Mouse (Mus musculus) kidney, embryonic 15.5 days (tissue): ENCODE data around the gene Pde10a. TPM values are rescaled to one million over a fixed set of nuclear protein-coding genes. Genes with fewer than 3 reads are reported as not detected.

ENCODE experiments used
- ATAC-seq: fragments of 200-750 bp; cut with Nextera tagmentation; replicated peaks from 2 replicates; pipeline ENCODE4 v1.8.0; 2017; ENCODE audit warnings: moderate TSS enrichment; ENCODE audit not compliant: low FRiP score
- H3K27ac ChIP-seq: fragments of 300-500 bp; sonication (generic); 2 replicates; pipeline ENCODE4 v1.5.1; 2015; ENCODE audit warnings: mild to moderate bottlenecking, inconsistent platforms
- H3K27me3 ChIP-seq: fragments of 300-500 bp; sonication (generic); 2 replicates; pipeline ENCODE4 v1.6.1; 2015; ENCODE audit warnings: inconsistent platforms
- H3K36me3 ChIP-seq: fragments of 300-500 bp; sonication (generic); 2 replicates; pipeline ENCODE4 v1.6.1; 2015; ENCODE audit warnings: inconsistent platforms
- H3K4me1 ChIP-seq: fragments of 300-500 bp; sonication (generic); 2 replicates; pipeline ENCODE4 v1.6.1; 2015; ENCODE audit warnings: inconsistent platforms
- H3K4me2 ChIP-seq: fragments of 300-500 bp; sonication (generic); 2 replicates; pipeline ENCODE4 v1.6.1; 2015; ENCODE audit warnings: moderate library complexity, mild to moderate bottlenecking, inconsistent platforms
- H3K4me3 ChIP-seq: fragments of 300-500 bp; sonication (generic); replicated peaks from 2 replicates; pipeline ENCODE4 v1.5.1; 2015; ENCODE audit warnings: mild to moderate bottlenecking, inconsistent platforms
- H3K9ac ChIP-seq: fragments of 300-500 bp; sonication (generic); 2 replicates; pipeline ENCODE4 v1.6.1; 2015; ENCODE audit warnings: mild to moderate bottlenecking, inconsistent platforms
- H3K9me3 ChIP-seq: fragments of 300-500 bp; sonication (generic); replicated peaks from 2 replicates; pipeline ENCODE4 v1.6.1; 2016; ENCODE audit warnings: inconsistent platforms
- WGBS: fragments of 180-500 bp; shearing (Covaris S2); methylation state at CpG from one replicate; pipeline ENCODE4 v1.1.7; 2015; ENCODE audit warnings: mixed read lengths; 5-methylcytosine and 5-hydroxymethylcytosine counted together
- polyA plus RNA-seq: library from polyadenylated mRNA; unstranded; fragments of >200 nt; fragmentation: Nextera tagmentation; extraction: Ambion mirVana; gene quantifications from 2 replicates; pipeline ENCODE4 v1.2.1, GENCODE M21; 2015

The Pde10a gene
- polyA plus RNA-seq, 1 experiment from 2014 or later = 2.2 TPM

DNA sequence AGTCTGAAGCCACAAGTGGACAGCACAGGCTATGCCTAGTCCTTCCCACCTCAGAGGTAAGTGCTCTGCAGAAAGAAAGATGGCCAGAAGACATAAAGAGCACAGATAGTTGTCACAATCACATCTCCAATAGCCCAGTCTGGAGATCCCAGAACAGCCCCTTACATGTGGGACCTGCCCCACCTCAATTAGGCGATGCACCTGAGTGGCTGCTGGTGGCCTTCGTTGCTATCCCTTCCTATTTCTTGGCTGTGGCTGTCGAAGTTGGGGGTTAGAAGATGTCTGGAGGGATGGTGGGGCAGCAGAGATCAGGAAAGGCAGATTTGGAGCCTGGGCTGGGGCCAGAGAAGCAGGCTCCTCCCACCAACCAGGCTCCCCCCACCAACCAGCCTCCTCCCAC is 111.1 kb downstream of the Pde10a start:
- peaks cover 10% of the 10 kb centered on the region for H3K27me3 ChIP-seq
- peaks cover 22% of the 10 kb centered on the region for H3K4me1 ChIP-seq
- no peak overlapping the region for H3K27ac ChIP-seq
- no peak overlapping the region for H3K4me2 ChIP-seq
- no peak for ATAC-seq
- H3K4me3 ChIP-seq = no peak overlapping the region
- no peaks in the 10 kb centered on the region for H3K9me3 ChIP-seq
- WGBS = 66% methylated on average over 3 of the region's 3 CpGs
- H3K9ac ChIP-seq = no peak overlapping the region
- H3K36me3 ChIP-seq = no peaks in the 10 kb centered on the region

DNA sequence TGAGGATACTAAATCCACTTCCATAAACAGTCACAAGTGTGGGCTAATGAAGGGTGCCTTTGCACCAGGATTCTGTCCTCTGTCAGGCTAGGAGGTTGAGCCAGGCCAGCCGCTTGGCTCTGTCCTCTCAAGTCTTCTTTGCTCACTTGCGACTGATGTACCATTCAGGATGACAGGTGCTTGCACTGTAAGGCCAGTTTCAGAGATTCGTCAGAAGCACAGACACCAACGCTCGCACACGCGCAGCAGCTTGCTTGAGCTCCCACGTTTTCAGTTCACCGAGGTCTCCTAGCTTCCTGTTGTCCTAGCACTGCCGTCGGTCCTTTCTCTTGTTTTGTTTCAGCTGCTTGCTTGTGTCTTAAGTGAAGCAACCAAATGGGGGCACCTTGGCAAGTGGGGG is 111.5 kb downstream of the Pde10a start:
- no peaks in the 10 kb centered on the region for H3K9me3 ChIP-seq
- no peak overlapping the region for H3K4me3 ChIP-seq
- WGBS = 26% methylated on average over 11 of the region's 11 CpGs
- peaks cover 10% of the 10 kb centered on the region for H3K27me3 ChIP-seq
- peaks cover 22% of the 10 kb centered on the region for H3K4me1 ChIP-seq
- no peak overlapping the region for H3K9ac ChIP-seq
- H3K27ac ChIP-seq = no peak overlapping the region
- no peaks in the 10 kb centered on the region for H3K36me3 ChIP-seq
- ATAC-seq = no peak
- no peak overlapping the region for H3K4me2 ChIP-seq

DNA sequence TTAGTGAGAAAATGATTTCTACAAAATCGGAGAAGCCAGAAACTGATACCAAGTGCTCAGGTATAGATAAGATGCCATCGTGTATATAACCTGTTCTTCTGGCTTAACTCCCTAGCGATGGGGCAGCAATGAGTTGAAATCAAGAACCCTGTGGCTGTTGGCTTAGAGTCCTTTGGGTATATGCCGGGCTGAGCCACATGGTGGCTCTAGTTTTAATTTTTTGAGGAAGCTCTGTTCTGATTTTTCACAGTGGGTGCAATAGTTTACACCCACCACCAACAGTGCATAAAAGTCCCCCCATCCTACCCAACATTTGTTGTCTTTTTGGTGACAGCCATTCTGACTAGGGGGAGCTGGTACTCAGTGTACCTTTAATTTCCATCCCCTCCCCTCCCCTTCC is 112.0 kb downstream of the Pde10a start:
- H3K9ac ChIP-seq = no peak overlapping the region
- peaks cover 22% of the 10 kb centered on the region for H3K4me1 ChIP-seq
- H3K27me3 ChIP-seq = peaks cover 7% of the 10 kb centered on the region
- no peaks in the 10 kb centered on the region for H3K9me3 ChIP-seq
- no peak overlapping the region for H3K4me3 ChIP-seq
- no peaks in the 10 kb centered on the region for H3K36me3 ChIP-seq
- 50% methylated on average over 4 of the region's 4 CpGs for WGBS
- H3K4me2 ChIP-seq = no peak overlapping the region
- H3K27ac ChIP-seq = no peak overlapping the region
- ATAC-seq = no peak

DNA sequence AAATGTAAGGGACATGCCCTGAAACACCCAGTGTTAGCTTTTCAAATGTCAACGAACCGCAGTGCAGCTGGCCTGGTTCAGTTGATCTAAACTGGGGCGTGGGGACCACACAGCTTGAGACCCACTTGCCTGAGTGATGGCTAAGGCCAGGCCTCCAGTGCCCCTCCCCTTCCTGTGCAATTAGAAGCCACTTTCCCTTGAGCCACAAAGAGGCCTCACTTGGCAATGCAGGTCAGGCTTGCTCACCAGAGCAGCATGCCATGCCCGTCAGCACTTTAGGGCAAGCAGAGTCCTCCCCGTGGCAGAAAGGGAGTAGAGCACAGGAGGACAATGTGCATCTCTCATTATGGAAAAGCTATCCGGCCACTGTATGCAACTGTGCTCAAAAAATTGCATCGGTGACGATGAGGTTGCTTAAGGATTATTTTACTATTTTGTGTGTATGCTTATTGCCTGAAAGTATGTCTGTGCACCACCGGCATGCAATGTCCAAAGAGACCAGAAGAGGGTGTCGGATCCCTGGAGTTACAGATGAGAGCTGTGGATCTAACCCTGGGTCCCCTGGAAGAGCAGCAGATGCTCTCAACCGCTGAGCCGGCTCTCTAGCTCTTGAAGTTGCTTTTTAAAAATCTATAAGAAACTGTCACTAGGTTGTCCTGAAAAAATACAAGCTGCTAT is 114.7 kb downstream of the Pde10a start:
- no peak for ATAC-seq
- WGBS = 79% methylated on average over 12 of the region's 12 CpGs
- Histone ChIP-seq H3K27me3 (no peaks in the 10 kb centered on the region; the same call in 1 of the 2 replicates), H3K27ac (no peak overlapping the region), H3K9me3 (no peaks in the 10 kb centered on the region), H3K4me3 (no peak overlapping the region), H3K4me2 (no peak overlapping the region), H3K4me1 (peaks cover 14% of the 10 kb centered on the region), H3K9ac (no peak overlapping the region), H3K36me3 (no peaks in the 10 kb centered on the region)

DNA sequence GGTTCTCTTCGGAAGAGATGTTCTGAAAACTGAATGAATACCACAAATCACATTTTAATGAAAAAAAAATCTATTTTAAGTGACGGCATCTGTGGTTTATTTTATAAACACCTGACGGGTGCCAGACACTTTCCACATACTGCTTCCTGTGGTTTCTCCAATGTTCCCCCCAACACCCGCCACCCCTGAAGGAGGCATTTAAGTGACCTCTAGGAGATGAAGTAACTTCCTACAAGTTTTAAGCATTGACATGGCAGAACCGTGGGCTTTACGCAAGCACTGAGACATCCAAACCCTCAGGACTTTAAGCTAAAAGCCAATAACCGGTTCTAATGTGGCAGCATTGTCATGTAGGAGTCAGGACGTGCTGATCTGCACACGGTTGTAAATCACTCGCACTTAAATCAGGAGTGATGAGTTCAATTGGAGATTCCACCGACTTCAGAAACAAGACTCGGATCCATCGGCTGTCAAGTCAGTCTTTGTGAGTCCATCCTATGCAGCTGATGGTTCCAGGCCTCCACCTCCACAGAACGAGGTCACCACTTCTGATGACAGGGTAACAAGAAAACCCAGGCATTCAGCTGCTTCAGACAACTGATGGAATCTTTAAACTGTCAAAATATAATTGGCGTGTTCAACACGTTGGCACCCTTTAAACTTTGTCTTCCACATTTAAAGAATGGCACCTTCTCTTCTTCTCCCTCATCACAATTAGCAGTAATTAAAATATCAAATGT is 115.7 kb downstream of the Pde10a start:
- Histone ChIP-seq H3K9me3 (no peaks in the 10 kb centered on the region), H3K4me2 (no peak overlapping the region), H3K27ac (no peak overlapping the region), H3K4me3 (no peak overlapping the region), H3K36me3 (no peaks in the 10 kb centered on the region), H3K27me3 (no peaks in the 10 kb centered on the region), H3K9ac (no peak overlapping the region), H3K4me1 (peaks cover 14% of the 10 kb centered on the region)
- WGBS = 76% methylated on average over 16 of the region's 16 CpGs
- no peak for ATAC-seq

DNA sequence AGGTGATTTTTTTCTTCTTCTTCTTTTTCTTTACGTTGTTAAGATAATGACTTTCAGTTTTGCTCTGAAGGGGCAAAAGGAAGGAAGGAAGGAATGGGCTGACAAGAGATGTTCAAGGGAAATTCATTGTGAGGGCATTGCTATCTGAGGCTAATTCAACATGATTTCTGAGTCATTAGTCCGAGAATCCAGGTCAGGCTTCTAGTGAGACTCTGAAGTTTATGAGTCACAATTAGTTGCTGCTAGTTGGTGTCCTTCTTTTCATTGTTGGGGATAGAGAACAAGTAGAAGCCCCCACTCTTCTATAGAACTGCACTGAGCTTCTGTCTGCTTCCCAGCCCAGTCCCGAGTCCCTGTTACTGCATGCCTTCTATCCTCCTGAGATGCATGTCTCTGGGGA is 116.3 kb downstream of the Pde10a start:
- no peak for ATAC-seq
- Histone ChIP-seq H3K4me1 (peaks cover 10% of the 10 kb centered on the region), H3K9me3 (no peaks in the 10 kb centered on the region), H3K9ac (no peak overlapping the region), H3K4me3 (no peak overlapping the region), H3K36me3 (no peaks in the 10 kb centered on the region), H3K4me2 (no peak overlapping the region), H3K27ac (no peak overlapping the region), H3K27me3 (no peaks in the 10 kb centered on the region)
- WGBS = 65% methylated on average over 3 of the region's 3 CpGs

DNA sequence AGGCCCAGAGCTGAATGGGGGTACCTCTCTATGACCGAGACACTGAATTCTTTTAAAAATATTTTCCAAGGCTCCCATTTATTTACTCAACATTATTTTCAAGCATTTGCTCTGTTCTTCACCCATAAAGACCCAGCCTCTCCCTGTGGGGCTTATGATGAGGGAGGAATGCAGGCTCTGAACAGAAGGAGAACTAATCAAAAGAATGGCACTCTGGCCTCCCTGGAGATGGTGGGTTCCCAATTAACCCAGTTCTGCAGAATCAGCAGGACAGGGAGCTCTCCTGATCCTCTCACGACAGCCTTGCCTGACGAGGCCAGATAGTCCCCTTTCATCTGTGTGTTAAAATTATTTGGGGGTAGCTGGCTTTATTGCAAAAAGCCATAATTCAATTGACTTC is 117.2 kb downstream of the Pde10a start:
- no peak overlapping the region for H3K27ac ChIP-seq
- H3K36me3 ChIP-seq = no peaks in the 10 kb centered on the region
- H3K4me1 ChIP-seq = 0 out of 2 replicates have a peak, but pooled peaks cover 2% of the 10 kb centered on the region
- H3K9me3 ChIP-seq = no peaks in the 10 kb centered on the region
- ATAC-seq = no peak
- no peaks in the 10 kb centered on the region for H3K27me3 ChIP-seq
- H3K4me2 ChIP-seq = no peak overlapping the region
- H3K4me3 ChIP-seq = no peak overlapping the region
- WGBS = 68% methylated on average over 3 of the region's 3 CpGs
- no peak overlapping the region for H3K9ac ChIP-seq

DNA sequence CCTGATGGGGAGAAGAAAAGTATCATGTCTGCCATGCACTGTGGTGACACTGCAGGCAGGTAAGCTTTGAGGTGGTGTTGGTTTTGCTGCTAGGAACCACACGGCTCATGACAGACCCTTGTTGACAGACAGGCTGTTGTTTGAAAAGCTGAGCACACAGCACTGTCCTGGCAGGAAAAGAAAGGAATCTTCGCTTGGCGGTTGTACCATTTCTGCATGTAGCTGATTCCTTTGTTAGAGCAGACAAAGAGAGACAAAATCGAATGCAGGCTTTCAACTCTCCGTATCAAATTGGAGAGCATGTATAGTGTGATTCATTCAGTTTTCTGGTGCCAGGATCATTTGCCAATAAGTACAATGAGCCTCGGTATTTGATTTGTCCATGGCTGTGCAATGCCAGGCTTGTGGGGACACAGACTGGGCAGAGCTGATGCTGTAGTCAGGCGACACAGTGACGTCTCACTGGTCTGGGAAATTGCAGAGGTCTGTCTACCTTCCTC is 122.2 kb downstream of the Pde10a start:
- ATAC-seq = no peak
- H3K27me3 ChIP-seq = no peaks in the 10 kb centered on the region
- no peak overlapping the region for H3K4me3 ChIP-seq
- H3K9ac ChIP-seq = no peak overlapping the region
- H3K4me2 ChIP-seq = no peak overlapping the region
- no peaks in the 10 kb centered on the region for H3K36me3 ChIP-seq
- 81% methylated on average over 8 of the region's 8 CpGs for WGBS
- no peak overlapping the region for H3K27ac ChIP-seq
- H3K4me1 ChIP-seq = no peaks in the 10 kb centered on the region
- no peaks in the 10 kb centered on the region for H3K9me3 ChIP-seq

DNA sequence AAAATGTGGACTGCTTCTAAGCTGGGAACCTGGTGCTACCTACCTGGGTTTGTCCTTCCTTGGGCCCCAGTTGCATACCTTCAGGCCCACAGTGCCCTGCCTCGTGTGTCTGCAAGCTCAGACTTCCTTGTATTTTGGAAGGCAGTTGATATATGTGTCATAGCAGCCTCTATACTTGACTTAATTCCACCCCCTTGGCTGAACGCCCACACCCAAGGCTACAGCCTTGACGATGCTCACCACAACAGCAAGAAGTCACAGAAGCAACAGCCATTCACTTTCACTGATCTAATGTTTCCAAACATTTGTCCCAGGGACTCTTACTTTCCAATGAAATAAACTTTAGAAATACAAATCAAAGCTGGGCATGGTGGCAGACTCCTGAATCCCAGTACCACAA is 123.1 kb downstream of the Pde10a start:
- Histone ChIP-seq H3K4me1 (no peaks in the 10 kb centered on the region), H3K9me3 (no peaks in the 10 kb centered on the region), H3K27ac (no peak overlapping the region), H3K36me3 (no peaks in the 10 kb centered on the region), H3K4me2 (no peak overlapping the region), H3K9ac (no peak overlapping the region), H3K4me3 (no peak overlapping the region), H3K27me3 (no peaks in the 10 kb centered on the region)
- no peak for ATAC-seq
- 59% methylated on average over 3 of the region's 3 CpGs for WGBS

DNA sequence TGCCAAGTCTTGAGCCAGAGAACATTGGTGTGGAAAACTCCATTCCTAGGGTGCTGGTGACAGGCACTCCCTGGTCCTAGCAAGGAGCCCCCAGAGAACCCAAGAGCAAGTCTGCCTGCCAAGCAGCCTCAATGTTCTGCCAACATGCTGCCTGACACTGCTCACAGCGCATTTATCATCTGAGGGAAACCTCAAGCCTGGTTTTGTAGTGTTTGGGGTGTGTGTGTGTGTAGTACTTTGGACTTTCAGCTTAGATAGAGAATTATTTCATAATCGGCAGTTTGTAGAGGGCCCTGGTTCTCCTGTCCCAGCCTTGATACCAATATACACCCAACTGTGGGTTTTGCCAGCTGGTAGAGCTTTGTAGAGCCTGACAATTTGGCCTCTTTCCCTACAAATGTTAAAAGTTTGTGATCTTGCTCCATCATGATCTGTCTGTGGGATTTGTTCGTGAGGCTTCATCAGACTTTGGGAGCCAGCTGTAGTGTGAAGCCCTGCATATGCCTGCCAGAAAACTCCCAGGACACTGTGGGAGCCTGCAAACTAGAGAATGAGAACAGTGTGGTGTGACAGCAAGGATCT is 127.6 kb downstream of the Pde10a start:
- WGBS = 87% methylated on average over 3 of the region's 3 CpGs

DNA sequence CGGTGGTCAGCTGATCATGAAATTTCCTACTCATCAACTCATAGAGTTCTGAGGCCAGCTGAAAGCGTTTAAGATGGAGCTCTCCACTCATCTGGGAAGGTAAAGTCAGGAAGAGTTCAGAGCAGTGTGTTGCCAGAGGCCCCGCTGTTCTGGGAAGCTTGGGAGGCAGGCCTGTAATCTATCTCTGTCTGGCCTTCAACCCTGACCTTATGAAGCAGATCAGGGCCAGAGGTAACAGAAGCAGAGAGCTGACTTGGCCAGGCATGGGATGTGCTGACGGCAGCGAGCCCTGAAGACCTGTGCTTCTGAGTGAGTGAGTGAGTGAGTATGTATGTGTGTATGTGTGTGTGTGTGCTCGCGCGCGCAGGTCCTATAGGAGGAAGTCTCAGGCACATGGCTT is 132.5 kb downstream of the Pde10a start:
- Histone ChIP-seq H3K9ac (no peak overlapping the region), H3K4me3 (no peak overlapping the region), H3K9me3 (no peaks in the 10 kb centered on the region), H3K4me2 (no peak overlapping the region), H3K36me3 (no peaks in the 10 kb centered on the region), H3K4me1 (peaks cover 5% of the 10 kb centered on the region; the same call in 1 of the 2 replicates), H3K27ac (no peak overlapping the region), H3K27me3 (no peaks in the 10 kb centered on the region)
- no peak for ATAC-seq
- WGBS = 47% methylated on average over 9 of the region's 9 CpGs

More for the DNA sequence above, 127.6 kb downstream of the Pde10a start:
- no peak overlapping the region for H3K9ac ChIP-seq
- no peak overlapping the region for H3K4me3 ChIP-seq
- no peaks in the 10 kb centered on the region for H3K9me3 ChIP-seq
- ATAC-seq = no peak
- H3K36me3 ChIP-seq = no peaks in the 10 kb centered on the region
- H3K27ac ChIP-seq = no peak overlapping the region
- H3K27me3 ChIP-seq = no peaks in the 10 kb centered on the region
- no peaks in the 10 kb centered on the region for H3K4me1 ChIP-seq
- H3K4me2 ChIP-seq = no peak overlapping the region

DNA sequence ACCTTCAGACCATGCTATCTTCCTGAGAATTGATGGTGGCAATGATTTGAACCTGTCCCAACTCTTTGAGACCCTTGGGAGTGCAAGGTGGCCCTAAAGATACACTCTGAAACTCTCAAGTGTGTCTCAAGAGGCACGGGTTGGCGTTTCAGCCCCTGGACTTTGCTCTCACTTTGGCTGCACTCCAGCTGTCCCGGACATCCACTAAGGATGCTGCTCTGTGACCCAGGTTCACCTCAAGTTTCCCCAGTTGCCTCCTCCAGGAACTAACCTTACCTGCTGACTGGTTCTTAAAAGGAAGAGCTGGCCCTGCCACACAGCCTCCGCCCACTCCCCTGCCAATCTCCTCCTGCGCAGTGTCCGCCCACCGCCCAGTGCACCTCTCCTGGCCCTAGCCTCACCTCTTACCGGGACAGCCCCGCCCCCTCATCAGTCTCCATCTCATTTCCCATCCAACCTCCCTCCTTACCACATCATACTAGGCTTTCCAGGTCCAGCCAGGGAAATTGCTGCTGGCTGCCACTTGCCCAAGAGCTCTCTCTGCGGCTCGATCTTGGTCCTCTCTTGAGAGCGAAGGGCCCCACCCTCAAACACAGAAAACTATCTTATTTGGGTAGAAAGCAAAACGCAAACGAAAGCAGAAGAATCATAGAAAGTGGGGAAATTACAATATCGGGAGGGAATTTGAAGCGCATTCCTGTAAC is 133.7 kb downstream of the Pde10a start:
- H3K27ac ChIP-seq = no peak overlapping the region
- 0 out of 2 replicates have a peak, but pooled peaks have one; percentile 43 for ATAC-seq
- 58% methylated on average over 16 of the region's 16 CpGs for WGBS

More for the DNA sequence above, 133.7 kb downstream of the Pde10a start:
- no peaks in the 10 kb centered on the region for H3K27me3 ChIP-seq
- no peaks in the 10 kb centered on the region for H3K36me3 ChIP-seq
- peaks cover 5% of the 10 kb centered on the region; the same call in 1 of the 2 replicates for H3K4me1 ChIP-seq
- H3K4me3 ChIP-seq = no peak overlapping the region
- H3K9ac ChIP-seq = no peak overlapping the region
- H3K9me3 ChIP-seq = no peaks in the 10 kb centered on the region
- H3K4me2 ChIP-seq = no peak overlapping the region
